Mouse (Mus musculus) forelimb bud, embryonic 11.5 days (tissue): Measurements from ENCODE around the gene Tmem43.

Experiments
- DNase-seq: peaks from one replicate; pipeline ENCODE4 v3.0.0-alpha.2; 2012; ENCODE audit warnings: low read depth, low spot score

The Tmem43 gene

GRCm38 (mm10) chr6:91533359-91533758 is 59.9 kb downstream of the Tmem43 start:
- no peak for DNase-seq

GRCm38 (mm10) chr6:91533771-91534170 is 60.3 kb downstream of the Tmem43 start:
- no peak for DNase-seq

DNA sequence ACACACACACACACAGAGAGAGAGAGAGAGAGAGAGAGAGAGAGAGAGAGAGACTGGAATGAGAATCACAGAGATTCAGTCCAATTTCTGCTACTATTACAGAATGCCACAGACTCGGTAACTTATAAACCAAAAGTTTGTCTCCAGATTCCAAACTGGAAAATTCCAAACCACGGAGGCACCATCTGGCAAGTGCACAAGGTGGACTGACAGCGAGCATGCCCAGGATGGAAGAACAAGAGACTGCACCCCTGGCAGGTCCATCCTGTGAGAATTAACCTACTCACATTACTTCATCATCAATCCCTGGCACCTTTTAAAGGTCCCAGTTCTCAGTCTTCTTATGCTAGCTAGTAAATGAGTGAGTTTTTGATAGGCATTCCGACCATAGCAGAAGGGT is 60.8 kb downstream of the Tmem43 start:
- no peak for DNase-seq

DNA sequence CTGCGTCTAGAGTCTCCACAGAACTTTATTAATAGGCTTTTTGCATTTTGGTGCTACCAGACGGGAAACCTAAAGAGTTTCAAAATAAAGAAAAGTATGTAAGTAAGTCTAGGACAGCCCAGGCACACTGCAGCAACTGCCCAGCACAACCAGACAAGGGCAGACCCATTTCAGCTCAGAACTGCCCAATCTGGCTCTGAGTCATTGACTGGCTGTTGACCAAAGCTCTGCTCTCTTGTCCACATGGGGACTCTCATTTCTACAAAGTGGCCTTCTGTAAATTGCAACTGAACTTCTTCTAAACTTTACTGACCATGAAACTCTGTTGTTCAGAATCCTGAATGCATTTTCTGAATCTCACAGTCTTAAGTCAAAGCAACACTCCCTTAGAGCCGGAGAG is 61.7 kb downstream of the Tmem43 start:
- DNase-seq, result no peak

DNA sequence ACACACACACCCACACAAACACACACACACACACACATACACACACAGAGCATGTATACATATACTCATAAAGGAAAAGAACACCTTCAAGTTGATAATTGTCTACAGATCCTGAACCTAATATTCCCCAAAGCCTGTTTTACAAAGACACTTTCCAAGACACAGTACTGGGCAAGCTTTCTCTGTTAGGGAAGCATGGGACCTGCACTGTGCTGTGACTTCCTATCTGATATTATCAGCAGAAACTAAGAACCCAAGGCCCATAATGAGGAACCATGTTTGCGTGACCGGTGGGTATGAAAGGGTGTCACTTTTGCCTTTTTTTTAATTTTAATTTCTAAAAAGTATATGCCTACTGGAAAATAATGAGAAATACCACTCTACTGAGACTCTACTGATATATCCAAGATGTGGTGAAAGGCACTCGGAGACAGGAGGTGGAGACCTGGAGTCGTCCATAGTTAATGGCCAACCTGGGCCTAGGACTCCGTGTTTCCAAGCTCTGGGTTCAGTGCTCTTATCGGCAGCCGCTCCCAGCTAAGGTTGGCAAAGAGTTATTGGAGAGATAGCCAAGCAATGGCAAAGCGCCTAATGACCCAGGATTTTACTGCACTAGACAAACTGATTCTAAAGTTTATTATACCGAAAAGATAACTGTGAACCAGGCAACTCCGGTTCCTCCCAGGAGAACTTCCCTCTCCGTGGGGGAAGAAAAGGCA is 62.7 kb downstream of the Tmem43 start:
- no peak for DNase-seq
